Comparison of ENCODE assay signal across 9 mouse cellular contexts in the genomic region with DNA sequence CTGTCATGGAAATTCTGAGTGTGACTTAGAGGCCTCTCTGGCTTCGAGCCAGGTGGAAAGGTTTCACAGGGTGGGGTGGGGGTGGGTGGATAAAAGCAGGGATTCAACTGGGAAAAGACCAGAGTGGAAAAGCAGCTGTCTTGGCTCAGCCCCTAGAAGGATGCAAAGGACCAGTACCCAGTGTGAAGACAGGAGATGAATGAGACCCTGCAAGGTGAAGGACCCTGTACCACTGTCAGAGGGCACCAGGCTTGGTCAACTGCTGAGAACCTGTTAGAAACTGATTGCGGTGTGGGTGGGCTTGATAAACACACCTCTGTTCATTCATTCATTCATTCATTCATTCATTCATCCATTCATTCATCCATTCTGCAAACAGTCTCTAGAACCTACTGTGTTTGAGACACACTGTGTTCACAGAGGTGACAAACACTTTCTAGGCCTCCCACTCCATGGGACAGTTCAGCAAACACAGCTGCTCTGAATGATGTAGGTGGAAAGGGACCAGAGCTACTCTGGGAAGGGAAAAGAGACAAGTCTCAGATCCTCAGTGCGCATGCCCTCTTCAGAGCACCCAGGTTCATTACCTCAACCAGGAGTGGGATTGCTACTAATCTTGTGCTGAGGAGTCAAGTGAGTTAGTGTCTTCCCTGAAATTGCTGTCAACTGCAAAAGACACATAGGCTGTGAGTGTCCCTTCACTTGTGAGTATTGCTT.
DNase-seq lines count a peak whose midpoint lies in the region; ATAC-seq and TF ChIP-seq lines count a peak whose summit lies in the region.
"Had no signal": no experiment of that assay in that cellular context is flagged by ENCODE, and none has a peak within 500 bp of the region (broad histone marks: within the 10 kb centered on the region; RNA-seq: fewer than 3 reads in every experiment).

No protein-coding gene starts in this region.

- no peaks in the 10 kb centered on the region for H3K9me3 ChIP-seq in forebrain, embryonic 14.5 days (replicated peaks; ENCODE audit: control insufficient read depth, low read length)
- H3K9me3 ChIP-seq in limb, embryonic 12.5 days = no peaks in the 10 kb centered on the region
- no peaks in the 10 kb centered on the region for H3K9me3 ChIP-seq in stomach, postnatal 0 days (ENCODE audit: control insufficient read depth, low read length)
- no peaks in the 10 kb centered on the region for H3K9me3 ChIP-seq in liver, postnatal 0 days (ENCODE audit: low read length)
- H3K9me3 ChIP-seq: megakaryocyte, embryonic 14.5 days had no signal

- TF ChIP-seq CTCF in stomach, postnatal 0 days (IDR thresholded peaks at IDR 0.05; ENCODE audit: low read depth) = no peak
- no peak for TF ChIP-seq CTCF in liver, postnatal 0 days (IDR thresholded peaks at IDR 0.05; ENCODE audit: low read depth)

- H3K27me3 ChIP-seq in forebrain, embryonic 14.5 days (replicated peaks; ENCODE audit: control insufficient read depth, insufficient read depth, low read length) = no peaks in the 10 kb centered on the region
- H3K27me3 ChIP-seq in limb, embryonic 12.5 days = peaks cover 7% of the 10 kb centered on the region; the same call in 1 of the 2 replicates
- no peaks in the 10 kb centered on the region for H3K27me3 ChIP-seq in stomach, postnatal 0 days (ENCODE audit: control insufficient read depth, insufficient read depth, low read length)
- H3K27me3 ChIP-seq in liver, postnatal 0 days (ENCODE audit: insufficient read depth, low read length) = no peaks in the 10 kb centered on the region

- H3K4me3 ChIP-seq in forebrain, embryonic 14.5 days (ENCODE audit: low read depth, low read length) = no peak overlapping the region
- H3K4me3 ChIP-seq in limb, embryonic 12.5 days (replicated peaks) = no peak overlapping the region
- H3K4me3 ChIP-seq in stomach, postnatal 0 days (ENCODE audit: low read depth, low read length) = no peak overlapping the region
- H3K4me3 ChIP-seq in liver, postnatal 0 days (ENCODE audit: low read depth, low read length) = no peak overlapping the region
- H3K4me3 ChIP-seq: megakaryocyte, embryonic 14.5 days had no signal

- intact Hi-C loops in left cerebral cortex, postnatal 10 days (cut with DNase I) = no loop called here

- TF ChIP-seq EP300 in stomach, postnatal 0 days (optimal IDR thresholded peaks at IDR 0.05) = no peak
- TF ChIP-seq EP300 in liver, postnatal 0 days (IDR thresholded peaks at IDR 0.05; ENCODE audit: low read depth) = no peak

- no peak overlapping the region for H3K9ac ChIP-seq in forebrain, embryonic 14.5 days (ENCODE audit: low read length)
- no peak overlapping the region for H3K9ac ChIP-seq in limb, embryonic 12.5 days (replicated peaks)
- H3K9ac ChIP-seq in stomach, postnatal 0 days (ENCODE audit: low read length) = no peak overlapping the region
- no peak overlapping the region for H3K9ac ChIP-seq in liver, postnatal 0 days (replicated peaks)

- no peaks in the 10 kb centered on the region for H3K36me3 ChIP-seq in forebrain, embryonic 14.5 days (ENCODE audit: control insufficient read depth, insufficient read depth, low read length)
- no peaks in the 10 kb centered on the region for H3K36me3 ChIP-seq in limb, embryonic 12.5 days
- no peaks in the 10 kb centered on the region for H3K36me3 ChIP-seq in stomach, postnatal 0 days (ENCODE audit: control insufficient read depth, insufficient read depth, low read length)
- H3K36me3 ChIP-seq in liver, postnatal 0 days (replicated peaks; ENCODE audit: insufficient read depth, low read length) = no peaks in the 10 kb centered on the region

- peak overlapping the region; percentile 17; the same call in 1 of the 2 replicates for H3K27ac ChIP-seq in forebrain, embryonic 14.5 days (ENCODE audit: low read depth, low read length)
- peak overlapping the region; percentile 89 for H3K27ac ChIP-seq in limb, embryonic 12.5 days
- peak overlapping the region; percentile 86 for H3K27ac ChIP-seq in stomach, postnatal 0 days (replicated peaks)
- H3K27ac ChIP-seq in liver, postnatal 0 days (ENCODE audit: low read depth) = no peak overlapping the region

- no peak overlapping the region for H3K4me2 ChIP-seq in forebrain, embryonic 14.5 days (ENCODE audit: low read length)
- H3K4me2 ChIP-seq in limb, embryonic 12.5 days = peak overlapping the region; percentile 46
- H3K4me2 ChIP-seq in stomach, postnatal 0 days (replicated peaks; ENCODE audit: low read depth) = 0 out of 2 replicates have a peak overlapping the region, but pooled peaks have one; percentile 21
- no peak overlapping the region for H3K4me2 ChIP-seq in liver, postnatal 0 days (ENCODE audit: low read depth, low read length)

- H3K4me1 ChIP-seq in forebrain, embryonic 14.5 days (ENCODE audit: control insufficient read depth, insufficient read depth, low read length) = peaks cover 24% of the 10 kb centered on the region
- peaks cover 45% of the 10 kb centered on the region for H3K4me1 ChIP-seq in limb, embryonic 12.5 days (replicated peaks)
- H3K4me1 ChIP-seq in stomach, postnatal 0 days (replicated peaks; ENCODE audit: control insufficient read depth, insufficient read depth) = peaks cover 13% of the 10 kb centered on the region; the same call in 1 of the 2 replicates
- peaks cover 16% of the 10 kb centered on the region for H3K4me1 ChIP-seq in liver, postnatal 0 days (ENCODE audit: insufficient read depth)

- 86% methylated on average over 3 of the region's 3 CpGs for WGBS in forebrain, embryonic 14.5 days
- 53% methylated on average over 3 of the region's 3 CpGs for WGBS in limb, embryonic 12.5 days
- WGBS in stomach, postnatal 0 days = 59% methylated on average over 3 of the region's 3 CpGs
- WGBS in liver, postnatal 0 days (ENCODE audit: insufficient replicate concordance) = 73% methylated on average over 3 of the region's 3 CpGs

- peak; percentile 59 for ATAC-seq in forebrain, embryonic 14.5 days
- ATAC-seq in limb, embryonic 12.5 days (ENCODE audit: insufficient number of reproducible peaks, insufficient read depth, low FRiP score, low TSS enrichment, low read depth) = peak; percentile 27
- peak; percentile 49; the same call in 1 of the 2 replicates for ATAC-seq in stomach, postnatal 0 days (ENCODE audit: low FRiP score, low TSS enrichment)
- ATAC-seq in liver, postnatal 0 days = no peak

- peak; percentile 23 for DNase-seq in right cerebral cortex, adult 18-20 months
- no peak for DNase-seq in right cerebral cortex, postnatal 4 days
- no peak for DNase-seq in forebrain, embryonic 14.5 days (ENCODE audit: low spot score)
- no peak for DNase-seq in stomach, postnatal 0 days (ENCODE audit: low spot score)
- DNase-seq in liver, postnatal 0 days = no peak
- no peak for DNase-seq in left cerebral cortex, postnatal 10 days (ENCODE audit: extremely low spot score in 1 of 2, low spot score in 2 of 2)
- no peak for DNase-seq in cerebellum, postnatal 14 days

Comparison
In these comparisons a context has a peak if more than half of its experiments do, and no peak if none do; other contexts are left out.
1. H3K4me2 ChIP-seq: peak in limb, embryonic 12.5 days (single experiment) and stomach, postnatal 0 days (single experiment); none in forebrain, embryonic 14.5 days (single experiment) and liver, postnatal 0 days (single experiment).